Mouse (Mus musculus) heart, embryonic 15.5 days (tissue): ENCODE results near the gene Cisd2. TPM values are rescaled to one million over a fixed set of nuclear protein-coding genes. Genes with fewer than 3 reads are reported as not detected.

Experiments used
- ATAC-seq: fragments of 200-750 bp; cut with Nextera tagmentation; replicated peaks from 2 replicates; pipeline ENCODE4 v1.8.0; 2017; ENCODE audit warnings: low read depth, moderate TSS enrichment; ENCODE audit not compliant: insufficient number of reproducible peaks, insufficient read depth, low FRiP score
- H3K27ac ChIP-seq: fragments of 300-500 bp; sonication (generic); 2 replicates; pipeline ENCODE4 v1.5.1; 2015; ENCODE audit warnings: mild to moderate bottlenecking, inconsistent platforms
- H3K27me3 ChIP-seq: fragments of 300-500 bp; sonication (generic); 2 replicates; pipeline ENCODE4 v1.6.1; 2015; ENCODE audit warnings: inconsistent platforms
- H3K36me3 ChIP-seq: fragments of 300-500 bp; sonication (generic); 2 replicates; pipeline ENCODE4 v1.6.1; 2015; ENCODE audit warnings: mild to moderate bottlenecking, inconsistent platforms
- H3K4me1 ChIP-seq: fragments of 300-500 bp; sonication (generic); replicated peaks from 2 replicates; pipeline ENCODE4 v1.6.1; 2015; ENCODE audit warnings: inconsistent platforms
- H3K4me2 ChIP-seq: fragments of 300-500 bp; sonication (generic); 2 replicates; pipeline ENCODE4 v1.6.1; 2015; ENCODE audit warnings: inconsistent platforms, mild to moderate bottlenecking, moderate library complexity
- H3K4me3 ChIP-seq: fragments of 300-500 bp; sonication (generic); 2 replicates; pipeline ENCODE4 v1.5.1; 2015; ENCODE audit warnings: mild to moderate bottlenecking, inconsistent platforms
- H3K9ac ChIP-seq: fragments of 300-500 bp; sonication (generic); 2 replicates; pipeline ENCODE4 v1.6.1; 2015; ENCODE audit warnings: mild to moderate bottlenecking, inconsistent platforms
- H3K9me3 ChIP-seq: fragments of 300-500 bp; sonication (generic); replicated peaks from 2 replicates; pipeline ENCODE4 v1.6.1; 2016; ENCODE audit warnings: inconsistent platforms
- WGBS: fragments of 180-500 bp; shearing (Covaris S2); methylation state at CpG from one replicate; pipeline ENCODE4 v1.1.7; 2015; ENCODE audit warnings: mixed read lengths; 5-methylcytosine and 5-hydroxymethylcytosine counted together
- polyA plus RNA-seq: library from polyadenylated mRNA; unstranded; fragments of >200 nt; fragmentation: Nextera tagmentation; extraction: Ambion mirVana; gene quantifications from 2 replicates; pipeline ENCODE4 v1.2.1, GENCODE M21; 2015

Gene Cisd2
- polyA plus RNA-seq, 1 experiment from 2014 or later: 47.9 TPM

GRCm38 (mm10) chr3:135411056-135411455, 12.7 kb downstream of the Cisd2 start:
- WGBS: 67% methylated on average over 12 of the region's 12 CpGs
- no peak for ATAC-seq
- no peak overlapping the region for H3K27ac ChIP-seq
- H3K4me2 ChIP-seq: no peak overlapping the region
- no peaks in the 10 kb centered on the region for H3K9me3 ChIP-seq
- no peak overlapping the region for H3K4me3 ChIP-seq
- H3K4me1 ChIP-seq: peaks cover 25% of the 10 kb centered on the region
- H3K36me3 ChIP-seq: peaks cover 12% of the 10 kb centered on the region; the same call in 1 of the 2 replicates
- H3K9ac ChIP-seq: no peak overlapping the region
- H3K27me3 ChIP-seq: no peaks in the 10 kb centered on the region

- H3K27me3 ChIP-seq: no peaks in the 10 kb centered on the region
- no peak for ATAC-seq
- no peaks in the 10 kb centered on the region for H3K9me3 ChIP-seq
- no peak overlapping the region for H3K4me3 ChIP-seq
- H3K4me1 ChIP-seq: peaks cover 25% of the 10 kb centered on the region
- no peak overlapping the region for H3K27ac ChIP-seq
- peaks cover 17% of the 10 kb centered on the region; the same call in 1 of the 2 replicates for H3K36me3 ChIP-seq
- no peak overlapping the region for H3K9ac ChIP-seq
- H3K4me2 ChIP-seq: no peak overlapping the region
- 95% methylated on average over 5 of the region's 5 CpGs for WGBS
Observed at GRCm38 (mm10) chr3:135409219-135409618, 14.5 kb downstream of the Cisd2 start.

GRCm38 (mm10) chr3:135407351-135407750, 16.4 kb downstream of the Cisd2 start:
- H3K4me2 ChIP-seq: no peak overlapping the region

GRCm38 (mm10) chr3:135404599-135404998, 19.1 kb downstream of the Cisd2 start:
- Histone ChIP-seq H3K4me2 (no peak overlapping the region), H3K4me3 (no peak overlapping the region), H3K9me3 (no peaks in the 10 kb centered on the region), H3K27me3 (no peaks in the 10 kb centered on the region), H3K9ac (no peak overlapping the region), H3K36me3 (peaks cover 16% of the 10 kb centered on the region; the same call in 1 of the 2 replicates), H3K4me1 (peaks cover 15% of the 10 kb centered on the region), H3K27ac (no peak overlapping the region)
- no peak for ATAC-seq
- WGBS: 78% methylated on average over 4 of the region's 4 CpGs

More at GRCm38 (mm10) chr3:135407351-135407750, 16.4 kb downstream of the Cisd2 start:
- Histone ChIP-seq H3K9me3 (no peaks in the 10 kb centered on the region), H3K27me3 (no peaks in the 10 kb centered on the region), H3K36me3 (peaks cover 17% of the 10 kb centered on the region; the same call in 1 of the 2 replicates), H3K27ac (no peak overlapping the region), H3K4me1 (peaks cover 20% of the 10 kb centered on the region), H3K4me3 (no peak overlapping the region), H3K9ac (no peak overlapping the region)
- 57% methylated on average over 9 of the region's 9 CpGs for WGBS
- no peak for ATAC-seq

- Histone ChIP-seq H3K27ac (no peak overlapping the region), H3K4me3 (no peak overlapping the region), H3K9me3 (no peaks in the 10 kb centered on the region), H3K27me3 (no peaks in the 10 kb centered on the region), H3K4me1 (peaks cover 15% of the 10 kb centered on the region), H3K9ac (no peak overlapping the region), H3K36me3 (peaks cover 13% of the 10 kb centered on the region; the same call in 1 of the 2 replicates), H3K4me2 (no peak overlapping the region)
- ATAC-seq: no peak
- WGBS: 55% methylated on average over 5 of the region's 5 CpGs
Observed at GRCm38 (mm10) chr3:135403856-135404255, 19.9 kb downstream of the Cisd2 start.

GRCm38 (mm10) chr3:135403211-135403610, 20.5 kb downstream of the Cisd2 start:
- peaks cover 15% of the 10 kb centered on the region for H3K4me1 ChIP-seq
- H3K9ac ChIP-seq: no peak overlapping the region
- 82% methylated on average over 9 of the region's 9 CpGs for WGBS
- H3K4me3 ChIP-seq: no peak overlapping the region
- peaks cover 13% of the 10 kb centered on the region; the same call in 1 of the 2 replicates for H3K36me3 ChIP-seq
- no peaks in the 10 kb centered on the region for H3K27me3 ChIP-seq
- H3K27ac ChIP-seq: no peak overlapping the region
- no peak for ATAC-seq
- H3K4me2 ChIP-seq: no peak overlapping the region
- H3K9me3 ChIP-seq: no peaks in the 10 kb centered on the region

GRCm38 (mm10) chr3:135402201-135402658, 21.5 kb downstream of the Cisd2 start:
- Histone ChIP-seq H3K4me1 (peaks cover 15% of the 10 kb centered on the region), H3K4me2 (peak overlapping the region; percentile 49), H3K27me3 (no peaks in the 10 kb centered on the region), H3K4me3 (0 out of 2 replicates have a peak overlapping the region, but pooled peaks have one; percentile 16), H3K9ac (no peak overlapping the region), H3K27ac (peak overlapping the region; percentile 38; the same call in 1 of the 2 replicates), H3K9me3 (no peaks in the 10 kb centered on the region), H3K36me3 (peaks cover 12% of the 10 kb centered on the region; the same call in 1 of the 2 replicates)
- WGBS: 3% methylated on average over 10 of the region's 10 CpGs
- ATAC-seq: peak; percentile 79

- no peak for ATAC-seq
- Histone ChIP-seq H3K27ac (no peak overlapping the region), H3K27me3 (no peaks in the 10 kb centered on the region)
Observed at GRCm38 (mm10) chr3:135397112-135397511, 26.6 kb downstream of the Cisd2 start.

GRCm38 (mm10) chr3:135396081-135396480, 27.6 kb downstream of the Cisd2 start:
- Histone ChIP-seq H3K36me3 (no peaks in the 10 kb centered on the region), H3K27me3 (no peaks in the 10 kb centered on the region), H3K9me3 (no peaks in the 10 kb centered on the region), H3K27ac (no peak overlapping the region), H3K4me2 (no peak overlapping the region), H3K4me1 (peaks cover 3% of the 10 kb centered on the region; the same call in 1 of the 2 replicates), H3K4me3 (no peak overlapping the region), H3K9ac (no peak overlapping the region)
- WGBS: 65% methylated on average over 6 of the region's 6 CpGs
- no peak for ATAC-seq

More at GRCm38 (mm10) chr3:135397112-135397511, 26.6 kb downstream of the Cisd2 start:
- no peak overlapping the region for H3K4me3 ChIP-seq
- H3K4me1 ChIP-seq: peaks cover 8% of the 10 kb centered on the region
- H3K9me3 ChIP-seq: no peaks in the 10 kb centered on the region
- H3K4me2 ChIP-seq: no peak overlapping the region
- H3K9ac ChIP-seq: no peak overlapping the region
- no peaks in the 10 kb centered on the region for H3K36me3 ChIP-seq

GRCm38 (mm10) chr3:135395085-135395484, 28.6 kb downstream of the Cisd2 start:
- no peak overlapping the region for H3K4me2 ChIP-seq
- no peaks in the 10 kb centered on the region for H3K27me3 ChIP-seq
- peaks cover 3% of the 10 kb centered on the region; the same call in 1 of the 2 replicates for H3K4me1 ChIP-seq
- H3K36me3 ChIP-seq: no peaks in the 10 kb centered on the region
- WGBS: 62% methylated on average over 5 of the region's 5 CpGs
- H3K9ac ChIP-seq: no peak overlapping the region
- no peaks in the 10 kb centered on the region for H3K9me3 ChIP-seq
- no peak for ATAC-seq
- H3K4me3 ChIP-seq: no peak overlapping the region
- no peak overlapping the region for H3K27ac ChIP-seq

- H3K4me1 ChIP-seq: peaks cover 3% of the 10 kb centered on the region; the same call in 1 of the 2 replicates
- no peak overlapping the region for H3K9ac ChIP-seq
- H3K4me2 ChIP-seq: no peak overlapping the region
- no peaks in the 10 kb centered on the region for H3K27me3 ChIP-seq
- no peak overlapping the region for H3K27ac ChIP-seq
- no peak overlapping the region for H3K4me3 ChIP-seq
- H3K9me3 ChIP-seq: no peaks in the 10 kb centered on the region
- no peak for ATAC-seq
- no peaks in the 10 kb centered on the region for H3K36me3 ChIP-seq
- WGBS: 41% methylated on average over 6 of the region's 6 CpGs
Observed at GRCm38 (mm10) chr3:135393186-135393585, 30.5 kb downstream of the Cisd2 start.

- WGBS: 79% methylated on average over 4 of the region's 4 CpGs
- Histone ChIP-seq H3K27ac (no peak overlapping the region), H3K27me3 (no peaks in the 10 kb centered on the region; the same call in 1 of the 2 replicates), H3K4me1 (peaks cover 3% of the 10 kb centered on the region; the same call in 1 of the 2 replicates), H3K9ac (no peak overlapping the region), H3K4me2 (no peak overlapping the region), H3K4me3 (no peak overlapping the region), H3K36me3 (no peaks in the 10 kb centered on the region), H3K9me3 (no peaks in the 10 kb centered on the region)
- ATAC-seq: no peak
Observed at GRCm38 (mm10) chr3:135379868-135380267, 43.9 kb downstream of the Cisd2 start.
